Mouse (Mus musculus): ENCODE measurements at regions not wholly inside any gene's neighbourhood (a gene's known extent, or its start where the extent isn't known, plus 50 kb on each side); places are given as distances from the start of the nearest gene placed in this dataset.

DNA sequence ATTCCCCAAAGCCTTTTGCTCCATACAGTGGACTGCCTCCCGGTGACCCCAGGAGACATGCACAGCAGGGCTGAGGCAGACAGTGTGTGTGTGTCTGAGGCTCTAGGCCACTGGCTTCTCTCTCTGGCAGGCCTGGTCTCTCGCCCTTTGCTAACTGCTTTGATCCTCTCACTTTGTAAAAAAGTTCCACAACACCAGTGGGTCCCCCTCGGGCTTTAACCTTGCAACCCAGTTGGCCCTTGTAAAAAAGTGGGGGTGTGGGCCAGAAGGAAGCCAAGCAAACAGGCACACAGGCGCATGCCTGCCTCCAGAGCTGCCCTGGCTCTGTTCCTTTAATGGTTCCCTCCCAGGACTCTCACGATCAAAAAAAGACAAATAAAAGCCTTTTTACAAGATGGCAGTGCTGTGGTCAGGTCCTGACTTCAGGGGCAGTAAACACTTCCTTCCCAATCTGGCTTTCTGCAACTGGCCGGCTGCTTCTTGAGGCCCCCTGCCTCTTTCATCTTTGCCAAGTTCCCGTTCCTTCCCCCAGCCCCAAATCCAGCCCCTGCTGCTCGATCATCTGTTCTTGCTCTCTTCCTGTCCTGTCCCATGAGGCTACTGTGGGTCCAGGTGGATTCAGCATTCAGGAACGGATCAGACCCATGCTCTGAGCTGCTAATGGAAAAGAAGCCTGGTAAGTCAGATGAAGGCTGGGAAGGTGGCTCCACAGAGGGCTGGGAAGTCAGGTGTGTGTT lies 419.0 kb upstream of the Tbx3 start:
- H3K27ac ChIP-seq (ENCODE audit: insufficient read depth, low read length): no peak overlapping the region
- TF ChIP-seq CTCF (IDR thresholded peaks at IDR 0.05; ENCODE audit: low read depth, low read length): no peak
- TF ChIP-seq POLR2A (IDR thresholded peaks at IDR 0.05; ENCODE audit: insufficient read depth, low read length): no peak
- no peak for TF ChIP-seq EP300 (IDR thresholded peaks at IDR 0.05; ENCODE audit: insufficient read depth, low read depth, low read length)
- no peaks in the 10 kb centered on the region for H3K4me1 ChIP-seq (ENCODE audit: control insufficient read depth, insufficient read depth, low read length)
- no peak overlapping the region for H3K4me3 ChIP-seq (ENCODE audit: low read depth, low read length)
- no peak overlapping the region for H3K9ac ChIP-seq (ENCODE audit: low read depth, poor library complexity, severe bottlenecking)
- no peaks in the 10 kb centered on the region for H3K27me3 ChIP-seq (ENCODE audit: control insufficient read depth, insufficient read depth, low read length, poor library complexity, severe bottlenecking)
- no peaks in the 10 kb centered on the region for H3K36me3 ChIP-seq (ENCODE audit: control insufficient read depth, insufficient read depth, low read length, poor library complexity, severe bottlenecking)
- H3K9me3 ChIP-seq (replicated peaks; ENCODE audit: control insufficient read depth, insufficient read depth, low read length, poor library complexity, severe bottlenecking): no peaks in the 10 kb centered on the region

DNA sequence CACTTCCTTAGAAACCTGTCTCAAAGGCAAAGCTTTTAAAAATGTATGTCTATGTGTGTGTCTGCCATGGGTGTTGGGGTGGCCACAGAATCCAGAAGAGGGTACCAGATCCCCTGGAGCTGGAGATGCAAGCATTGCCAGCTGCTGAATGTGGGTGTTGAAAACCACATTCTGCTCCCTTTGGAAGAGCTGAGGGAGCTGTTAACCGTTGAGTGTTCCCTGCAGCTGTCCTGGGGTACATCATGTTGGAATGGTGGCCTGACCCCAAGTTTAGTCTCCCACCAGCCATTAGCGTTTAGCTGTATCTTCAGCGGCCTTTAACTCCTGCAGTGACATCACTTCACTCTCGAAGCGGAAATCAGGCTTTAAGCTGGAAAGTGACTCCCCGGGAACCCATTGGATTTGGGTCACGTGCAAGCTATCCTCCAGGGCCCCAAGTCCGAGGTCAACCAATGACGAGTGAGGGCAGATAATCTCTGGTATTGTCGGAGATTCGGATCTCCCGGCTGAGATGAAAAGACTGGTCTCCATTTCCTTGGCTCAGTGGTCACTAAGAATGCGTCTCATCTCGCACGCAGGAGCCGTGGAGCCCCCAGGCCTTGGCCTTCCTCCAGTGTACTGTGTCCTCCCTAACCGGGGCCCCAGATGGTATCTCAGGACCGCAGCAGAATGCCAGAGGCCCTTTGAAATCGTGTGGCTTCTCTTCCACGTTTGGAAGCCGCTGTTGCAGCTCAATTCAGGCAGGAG lies 412.9 kb upstream of the Tbx3 start:
- H3K36me3 ChIP-seq (ENCODE audit: control insufficient read depth, insufficient read depth, low read length, poor library complexity, severe bottlenecking): no peaks in the 10 kb centered on the region
- no peak overlapping the region for H3K27ac ChIP-seq (ENCODE audit: insufficient read depth, low read length)
- H3K9me3 ChIP-seq (replicated peaks; ENCODE audit: control insufficient read depth, insufficient read depth, low read length, poor library complexity, severe bottlenecking): no peaks in the 10 kb centered on the region
- H3K27me3 ChIP-seq (ENCODE audit: control insufficient read depth, insufficient read depth, low read length, poor library complexity, severe bottlenecking): no peaks in the 10 kb centered on the region
- no peak overlapping the region for H3K9ac ChIP-seq (ENCODE audit: low read depth, poor library complexity, severe bottlenecking)
- no peak overlapping the region for H3K4me3 ChIP-seq (ENCODE audit: low read depth, low read length)
- TF ChIP-seq POLR2A (IDR thresholded peaks at IDR 0.05; ENCODE audit: insufficient read depth, low read length) (no peak), EP300 (IDR thresholded peaks at IDR 0.05; ENCODE audit: insufficient read depth, low read depth, low read length) (no peak), CTCF (IDR thresholded peaks at IDR 0.05; ENCODE audit: low read depth, low read length) (no peak)
- H3K4me1 ChIP-seq (ENCODE audit: control insufficient read depth, insufficient read depth, low read length): no peaks in the 10 kb centered on the region

DNA sequence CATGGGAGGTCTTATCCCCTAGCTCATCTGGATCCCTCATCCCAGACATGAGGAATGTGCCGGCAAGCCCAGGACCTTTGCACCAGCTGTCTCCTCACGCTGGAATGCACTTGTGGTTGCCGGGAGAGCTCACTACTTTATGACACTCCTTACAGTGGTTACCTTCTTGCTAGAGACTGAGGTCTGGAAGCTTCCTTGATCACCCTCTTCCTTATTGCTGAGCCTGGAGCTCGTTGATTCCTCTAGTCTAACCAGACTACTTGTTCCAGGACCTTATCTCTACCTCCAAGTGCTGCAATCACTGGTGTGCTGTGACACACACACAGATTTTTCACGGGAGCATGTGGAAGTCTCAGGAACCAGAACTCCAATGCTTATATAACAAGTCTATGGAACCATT lies 411.6 kb upstream of the Tbx3 start:
- TF ChIP-seq EP300 (IDR thresholded peaks at IDR 0.05; ENCODE audit: insufficient read depth, low read depth, low read length): no peak
- no peak for TF ChIP-seq POLR2A (IDR thresholded peaks at IDR 0.05; ENCODE audit: insufficient read depth, low read length)
- no peak for TF ChIP-seq CTCF (IDR thresholded peaks at IDR 0.05; ENCODE audit: low read depth, low read length)
- Histone ChIP-seq H3K36me3 (ENCODE audit: control insufficient read depth, insufficient read depth, low read length, poor library complexity, severe bottlenecking) (no peaks in the 10 kb centered on the region), H3K9ac (ENCODE audit: low read depth, poor library complexity, severe bottlenecking) (no peak overlapping the region), H3K9me3 (replicated peaks; ENCODE audit: control insufficient read depth, insufficient read depth, low read length, poor library complexity, severe bottlenecking) (no peaks in the 10 kb centered on the region), H3K27ac (ENCODE audit: insufficient read depth, low read length) (no peak overlapping the region), H3K27me3 (ENCODE audit: control insufficient read depth, insufficient read depth, low read length, poor library complexity, severe bottlenecking) (no peaks in the 10 kb centered on the region), H3K4me3 (ENCODE audit: low read depth, low read length) (no peak overlapping the region), H3K4me1 (ENCODE audit: control insufficient read depth, insufficient read depth, low read length) (no peaks in the 10 kb centered on the region)

DNA sequence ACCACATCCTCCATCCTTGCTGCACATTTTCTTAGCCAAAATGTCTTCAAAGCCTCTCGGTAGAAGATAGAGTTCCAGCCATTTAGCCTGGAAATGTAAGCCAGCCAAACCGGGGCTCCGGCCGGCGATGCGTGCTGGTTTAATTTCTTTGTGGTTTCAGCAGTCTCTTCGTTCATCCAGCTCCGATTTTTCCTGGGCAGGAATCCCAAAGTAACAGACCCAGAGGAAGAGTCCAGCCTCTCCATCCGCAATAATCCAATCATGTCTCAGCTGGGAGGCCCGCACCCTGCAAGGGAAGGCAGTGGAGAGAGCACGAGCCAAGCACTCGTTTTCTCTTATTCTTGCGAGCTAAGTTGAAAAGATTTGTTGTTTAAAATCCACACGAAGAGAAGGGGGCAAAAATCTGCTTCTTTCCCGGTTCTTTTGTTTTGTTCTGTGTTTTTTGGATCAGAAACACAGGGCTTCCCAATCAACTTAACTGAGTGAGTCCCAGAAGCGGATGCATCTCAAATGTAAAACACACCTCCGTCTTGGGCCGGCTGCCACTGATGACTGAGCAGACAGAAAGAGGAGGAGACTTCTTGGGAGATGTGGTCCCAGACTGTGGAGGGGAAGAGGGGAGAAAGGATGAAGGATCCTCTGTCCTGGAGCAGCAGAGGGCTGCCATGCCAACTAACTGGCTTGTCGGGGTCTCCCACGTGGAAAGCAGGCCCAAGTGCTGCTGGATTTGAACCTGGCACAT lies 405.1 kb upstream of the Tbx3 start:
- no peak overlapping the region for H3K9ac ChIP-seq (ENCODE audit: low read depth, poor library complexity, severe bottlenecking)
- no peaks in the 10 kb centered on the region for H3K9me3 ChIP-seq (replicated peaks; ENCODE audit: control insufficient read depth, insufficient read depth, low read length, poor library complexity, severe bottlenecking)
- H3K4me3 ChIP-seq (ENCODE audit: low read depth, low read length): no peak overlapping the region
- no peak overlapping the region for H3K27ac ChIP-seq (ENCODE audit: insufficient read depth, low read length)
- no peaks in the 10 kb centered on the region for H3K36me3 ChIP-seq (ENCODE audit: control insufficient read depth, insufficient read depth, low read length, poor library complexity, severe bottlenecking)
- TF ChIP-seq CTCF (IDR thresholded peaks at IDR 0.05; ENCODE audit: low read depth, low read length) (no peak), EP300 (IDR thresholded peaks at IDR 0.05; ENCODE audit: insufficient read depth, low read depth, low read length) (no peak), POLR2A (IDR thresholded peaks at IDR 0.05; ENCODE audit: insufficient read depth, low read length) (no peak)
- H3K27me3 ChIP-seq (ENCODE audit: control insufficient read depth, insufficient read depth, low read length, poor library complexity, severe bottlenecking): 0 out of 2 replicates have a peak, but pooled peaks cover 2% of the 10 kb centered on the region
- no peaks in the 10 kb centered on the region for H3K4me1 ChIP-seq (ENCODE audit: control insufficient read depth, insufficient read depth, low read length)

DNA sequence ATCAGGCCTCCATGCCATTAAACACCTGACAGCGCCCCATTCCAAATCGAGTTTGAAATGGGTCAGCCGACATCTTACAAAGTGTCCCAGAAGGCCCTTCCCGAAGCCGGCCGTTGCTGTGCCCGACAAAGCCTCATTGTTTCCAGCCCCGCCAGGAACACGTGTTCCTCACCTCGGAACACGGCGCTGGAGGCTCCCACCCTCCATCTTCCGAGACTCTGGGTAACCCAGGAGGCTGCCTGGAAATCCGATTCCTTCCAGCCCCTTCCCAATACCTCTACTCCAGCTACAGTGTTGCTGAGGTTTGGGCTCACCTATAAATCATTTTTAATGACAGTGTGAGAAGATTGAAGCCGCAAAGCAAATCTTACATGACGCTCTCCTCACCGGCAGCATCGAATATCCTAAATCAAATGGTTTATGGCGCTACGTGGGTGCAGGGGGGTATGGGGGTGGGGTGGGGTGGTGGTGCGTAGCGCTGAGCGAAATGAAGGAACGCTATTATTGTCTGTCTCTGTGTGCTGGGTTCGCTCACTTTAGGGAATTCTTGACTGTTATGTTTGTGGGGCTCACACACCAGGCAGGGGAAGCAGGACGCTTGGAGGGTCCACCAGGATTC lies 399.1 kb upstream of the Tbx3 start:
- no peaks in the 10 kb centered on the region for H3K4me1 ChIP-seq (ENCODE audit: control insufficient read depth, insufficient read depth, low read length)
- 0 out of 2 replicates have a peak, but pooled peaks cover 2% of the 10 kb centered on the region for H3K27me3 ChIP-seq (ENCODE audit: control insufficient read depth, insufficient read depth, low read length, poor library complexity, severe bottlenecking)
- no peaks in the 10 kb centered on the region for H3K36me3 ChIP-seq (ENCODE audit: control insufficient read depth, insufficient read depth, low read length, poor library complexity, severe bottlenecking)
- H3K9me3 ChIP-seq (replicated peaks; ENCODE audit: control insufficient read depth, insufficient read depth, low read length, poor library complexity, severe bottlenecking): no peaks in the 10 kb centered on the region
- no peak overlapping the region for H3K9ac ChIP-seq (ENCODE audit: low read depth, poor library complexity, severe bottlenecking)
- no peak overlapping the region for H3K27ac ChIP-seq (ENCODE audit: insufficient read depth, low read length)
- no peak overlapping the region for H3K4me3 ChIP-seq (ENCODE audit: low read depth, low read length)
- TF ChIP-seq CTCF (IDR thresholded peaks at IDR 0.05; ENCODE audit: low read depth, low read length) (no peak), EP300 (IDR thresholded peaks at IDR 0.05; ENCODE audit: insufficient read depth, low read depth, low read length) (no peak), POLR2A (IDR thresholded peaks at IDR 0.05; ENCODE audit: insufficient read depth, low read length) (no peak)

All from ES-Bruce4 (cell line).